Mouse (Mus musculus) liver, embryonic 14.5 days (tissue): ENCODE measurements around the gene Snph. TPM values are rescaled to one million over a fixed set of nuclear protein-coding genes. Genes with fewer than 3 reads are reported as not detected.
A peak's percentile ranks its signal among the peaks of the same experiment; 100 is the strongest.

ENCODE experiments used
- ATAC-seq: fragments of 200-750 bp; cut with Nextera tagmentation; 2 replicates; pipeline ENCODE4 v1.8.0; 2017; ENCODE audit warnings: moderate number of reproducible peaks, mild to moderate bottlenecking, moderate library complexity; ENCODE audit not compliant: insufficient read depth
- DNase-seq, 3 experiments: peaks; one replicate each; pipeline ENCODE4 v3.0.0-alpha.2; 2012 to 2013; ENCODE audit warnings: low read depth in 3 of 3, low spot score in 3 of 3
- H3K27ac ChIP-seq: fragments of 300-500 bp; sonication (generic); 2 replicates; pipeline ENCODE4 v1.5.1; 2014; ENCODE audit warnings: moderate library complexity, mild to moderate bottlenecking, control low read depth, inconsistent platforms
- H3K27me3 ChIP-seq: fragments of 300-500 bp; sonication (generic); 2 replicates; pipeline ENCODE4 v1.6.1; 2014; ENCODE audit warnings: mild to moderate bottlenecking, low read length, moderate library complexity; ENCODE audit not compliant: control insufficient read depth, insufficient read depth
- H3K36me3 ChIP-seq: fragments of 300-500 bp; sonication (generic); replicated peaks from 2 replicates; pipeline ENCODE4 v1.6.1; 2014; ENCODE audit warnings: low read depth; ENCODE audit not compliant: control insufficient read depth, insufficient read depth
- H3K4me1 ChIP-seq, 2 experiments: fragments of 200-500 bp in 1 of 2; fragments of 300-500 bp in 1 of 2; sonication (generic) in 1 of 2; replicated peaks; 2 replicates each; pipeline ENCODE4 v1.6.1; 2012 to 2014; ENCODE audit warnings: antibody characterized with exemption in 1 of 2, inconsistent platforms in 1 of 2, low read length in 1 of 2; ENCODE audit not compliant: control insufficient read depth in 2 of 2, insufficient read depth in 2 of 2
- H3K4me2 ChIP-seq: fragments of 300-500 bp; sonication (generic); 2 replicates; pipeline ENCODE4 v1.6.1; 2014; ENCODE audit warnings: low read depth, mild to moderate bottlenecking, control low read depth, moderate library complexity
- H3K4me3 ChIP-seq, 2 experiments: fragments of 200-500 bp in 1 of 2; fragments of 300-500 bp in 1 of 2; sonication (generic) in 1 of 2; 2 replicates each; pipeline ENCODE4 v1.5.1; 2012 to 2014; ENCODE audit warnings: low read depth in 2 of 2, low read length in 2 of 2, mild to moderate bottlenecking in 2 of 2, control low read depth in 1 of 2, inconsistent platforms in 1 of 2, moderate library complexity in 1 of 2; ENCODE audit not compliant: insufficient read depth in 1 of 2
- H3K9ac ChIP-seq: fragments of 300-500 bp; sonication (generic); replicated peaks from 2 replicates; pipeline ENCODE4 v1.6.1; 2014; ENCODE audit warnings: mild to moderate bottlenecking, control low read depth, moderate library complexity
- H3K9me3 ChIP-seq: fragments of 300-500 bp; sonication (generic); 2 replicates; pipeline ENCODE4 v1.6.1; 2016; ENCODE audit warnings: low read length, mixed read lengths; ENCODE audit not compliant: control insufficient read depth
- CTCF ChIP-seq: IDR thresholded peaks from 2 replicates; pipeline ENCODE4 v1.5.1; 2016; ENCODE audit warnings: antibody characterized with exemption, low read depth, control low read depth
- EP300 ChIP-seq: IDR thresholded peaks from 2 replicates; pipeline ENCODE4 v1.6.1; 2016; ENCODE audit warnings: antibody characterized with exemption, low read depth
- WGBS: fragments of 180-500 bp; shearing (Covaris S2); extraction: QIAGEN DNeasy Blood & Tissue Kit; methylation state at CpG from one replicate; pipeline ENCODE4 v1.1.7; 2014; ENCODE audit not compliant: insufficient replicate concordance; 5-methylcytosine and 5-hydroxymethylcytosine counted together
- polyA plus RNA-seq, 2 experiments: library from polyadenylated mRNA; depleted of rRNA in 1 of 2; stranded (reverse) in 1 of 2; unstranded in 1 of 2; fragments of >200 nt; fragmentation: Nextera tagmentation in 1 of 2; extraction: Ambion mirVana in 1 of 2; gene quantifications; 2 replicates each; pipeline versions ENCODE4 v1.2.1 to v1.2.3; 2012 to 2014

The Snph gene
- polyA plus RNA-seq, 2 experiments = 0.01 TPM; not detected in 1

- Histone ChIP-seq H3K4me1 (peaks cover 10 to 25% of the 10 kb centered on the region in 2 experiments), H3K9me3 (no peaks in the 10 kb centered on the region), H3K27me3 (no peaks in the 10 kb centered on the region), H3K36me3 (peaks cover 3% of the 10 kb centered on the region), H3K27ac (no peak overlapping the region), H3K4me2 (peak overlapping the region; percentile 31), H3K9ac (no peak overlapping the region), H3K4me3 (no peak overlapping the region)
- ATAC-seq = no peak
- no peak for DNase-seq
- WGBS = 62% methylated on average over 6 of the region's 6 CpGs
- TF ChIP-seq CTCF (no peak), EP300 (no peak)
These were observed 87.7 kb downstream of the Snph start for GRCm38 (mm10) chr2:151544673-151545072.

DNA sequence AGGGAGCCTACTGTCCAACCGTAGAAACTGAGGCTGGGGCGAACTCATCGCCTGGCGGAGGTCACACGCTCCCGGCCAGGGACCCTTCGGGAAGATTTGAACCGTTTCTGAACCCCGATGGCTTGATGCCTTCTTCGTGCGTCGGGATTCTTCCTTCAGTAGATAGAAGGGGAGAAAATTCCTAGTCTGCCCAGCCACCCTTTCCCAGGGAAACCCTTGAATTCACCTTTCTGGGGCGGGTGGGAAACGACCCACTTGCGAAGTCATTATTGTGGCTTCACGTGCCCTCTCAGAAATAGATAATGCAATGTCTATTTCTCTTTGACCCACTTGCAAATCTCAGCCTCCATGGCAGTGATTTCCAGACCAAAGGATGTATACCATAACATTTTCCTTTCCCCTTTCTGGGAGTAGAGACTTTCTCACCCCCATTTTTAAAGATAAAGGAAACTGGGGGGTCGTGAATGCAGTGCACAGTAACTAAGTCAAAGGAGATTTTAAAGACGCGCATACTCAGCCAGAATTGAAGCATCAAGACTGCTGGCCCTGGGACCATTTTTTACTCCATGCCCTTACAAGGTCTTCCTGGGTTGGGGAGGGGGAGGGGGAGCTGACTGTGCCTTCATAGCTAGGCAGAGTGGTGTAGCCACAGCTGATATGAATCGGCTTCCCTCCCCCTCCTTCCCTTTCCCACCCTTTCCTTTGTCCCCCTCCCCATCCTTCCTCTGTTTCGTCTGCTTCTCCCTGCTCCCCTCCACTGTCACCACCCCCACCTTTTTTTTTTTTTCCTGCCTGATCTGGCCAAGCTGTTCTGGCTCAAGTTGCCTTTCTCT lies 89.1 kb downstream of the Snph start:
- Histone ChIP-seq H3K9ac (peak overlapping the region; percentile 79), H3K4me1 (peaks cover 10 to 25% of the 10 kb centered on the region in 2 experiments), H3K4me2 (peak overlapping the region; percentile 79), H3K27ac (peak overlapping the region; percentile 28; the same call in 1 of the 2 replicates), H3K9me3 (no peaks in the 10 kb centered on the region), H3K36me3 (peaks cover 3% of the 10 kb centered on the region; the same call in 1 of the 2 replicates), H3K27me3 (no peaks in the 10 kb centered on the region), H3K4me3 (peak overlapping the region; percentile 66 to 82)
- TF ChIP-seq CTCF = no peak
- TF ChIP-seq EP300 = no peak
- ATAC-seq (no peak), DNase-seq (no peak)
- 2% methylated on average over 21 of the region's 21 CpGs for WGBS

DNA sequence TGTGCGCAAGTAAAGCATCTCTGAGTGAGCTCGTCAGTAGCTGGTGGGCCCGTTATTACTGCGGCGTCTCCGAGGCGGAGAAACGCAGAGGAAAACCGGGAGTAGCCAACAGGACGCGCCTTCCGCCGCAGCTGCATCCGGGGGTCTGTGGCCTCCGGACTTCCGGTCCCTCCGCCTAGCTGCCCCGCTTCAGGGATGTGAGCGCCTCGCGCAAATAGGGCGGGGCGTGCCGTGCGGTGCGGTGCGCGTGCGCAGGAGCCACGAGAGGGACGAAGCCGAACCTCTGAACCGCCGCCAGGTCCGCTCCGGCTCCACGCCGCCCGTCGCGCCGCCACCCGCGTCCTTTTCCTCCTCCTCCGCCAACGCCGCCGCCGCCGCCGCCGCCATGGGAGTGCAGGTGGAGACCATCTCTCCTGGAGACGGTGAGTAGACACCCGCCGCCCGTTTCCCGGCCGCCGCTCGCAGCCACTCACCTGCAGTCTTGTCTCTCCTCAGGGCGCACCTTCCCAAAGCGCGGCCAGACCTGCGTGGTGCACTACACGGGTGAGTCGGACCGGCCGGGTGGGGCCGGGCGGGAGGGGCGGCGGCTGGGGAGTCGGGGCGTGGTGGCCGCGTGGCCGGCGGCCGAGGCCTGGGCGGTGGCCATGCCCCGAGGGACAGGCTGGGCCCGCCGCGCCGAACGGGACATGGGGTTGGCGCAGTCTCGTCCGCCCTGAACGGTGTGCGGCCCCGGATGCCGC lies 89.9 kb downstream of the Snph start, which contains the start of gene Fkbp1a:
Fkbp1a (plus strand) TSS at position 161 of the 740 bp plus-strand sequence.
- Histone ChIP-seq H3K4me2 (peak within 1 kb of the TSS; percentile 79), H3K36me3 (peaks cover 3% of the 10 kb centered on the region; the same call in 1 of the 2 replicates), H3K4me1 (peaks cover 10 to 25% of the 10 kb centered on the region in 2 experiments), H3K9ac (peak within 1 kb of the TSS; percentile 79), H3K9me3 (no peaks in the 10 kb centered on the region), H3K27me3 (no peaks in the 10 kb centered on the region), H3K4me3 (peak within 1 kb of the TSS; percentile 66 to 82), H3K27ac (peak within 1 kb of the TSS; percentile 48)
- TF ChIP-seq CTCF = 0 out of 2 replicates have a peak, but pooled peaks have one; percentile 14
- TF ChIP-seq EP300 = no peak
- WGBS = under 1% methylated on average over 69 of the region's 93 CpGs
- peak; percentile 95 for ATAC-seq
- peak; percentile 76 to 81 (median 79) for DNase-seq

Other genes with a start within 250 kb of the Snph start
- gene 4921509C19Rik, start 156.4 kb downstream of the Snph start, polyA plus RNA-seq (2012; rRNA removed) = not detected in 2 replicates
- not detected in 2 replicates for gene 4921509C19Rik, start 156.4 kb downstream of the Snph start, polyA plus RNA-seq (2014; fragmentation: Nextera tagmentation; extraction: Ambion mirVana)
- 37.1 and 53.2 TPM in 2 replicates for gene Nsfl1c, start 138.4 kb downstream of the Snph start, polyA plus RNA-seq (2012; rRNA removed)
- gene Nsfl1c, start 138.4 kb downstream of the Snph start, polyA plus RNA-seq (2014; fragmentation: Nextera tagmentation; extraction: Ambion mirVana) = 64.6 and 67.2 TPM in 2 replicates
- gene Fkbp1a, start 90.1 kb downstream of the Snph start, polyA plus RNA-seq (2012; rRNA removed) = 30.5 and 36.5 TPM in 2 replicates
- 128 and 140 TPM in 2 replicates for gene Fkbp1a, start 90.1 kb downstream of the Snph start, polyA plus RNA-seq (2014; fragmentation: Nextera tagmentation; extraction: Ambion mirVana)
- gene Sdcbp2, start 60.0 kb downstream of the Snph start, polyA plus RNA-seq (2012; rRNA removed) = 0.22 and 0.29 TPM in 2 replicates
- gene Sdcbp2, start 60.0 kb downstream of the Snph start, polyA plus RNA-seq (2014; fragmentation: Nextera tagmentation; extraction: Ambion mirVana) = 0.06 and 0.13 TPM in 2 replicates
- gene Rad21l, start 35.9 kb upstream of the Snph start, polyA plus RNA-seq (2012; rRNA removed) = not detected in 2 replicates
- not detected in 2 replicates for gene Rad21l, start 35.9 kb upstream of the Snph start, polyA plus RNA-seq (2014; fragmentation: Nextera tagmentation; extraction: Ambion mirVana)
- 0.02 TPM in 1 of 2 replicates, not detected in the other for gene Tmem74b, start 69.4 kb upstream of the Snph start, polyA plus RNA-seq (2012; rRNA removed)
- 0.06 TPM in 1 of 2 replicates, not detected in the other for gene Tmem74b, start 69.4 kb upstream of the Snph start, polyA plus RNA-seq (2014; fragmentation: Nextera tagmentation; extraction: Ambion mirVana)
- gene Psmf1, start 111.6 kb upstream of the Snph start, polyA plus RNA-seq (2012; rRNA removed) = 23.9 and 27.4 TPM in 2 replicates
- 46.2 and 51.4 TPM in 2 replicates for gene Psmf1, start 111.6 kb upstream of the Snph start, polyA plus RNA-seq (2014; fragmentation: Nextera tagmentation; extraction: Ambion mirVana)
- gene Rspo4, start 210.3 kb upstream of the Snph start, polyA plus RNA-seq (2012; rRNA removed) = not detected in 2 replicates
- gene Rspo4, start 210.3 kb upstream of the Snph start, polyA plus RNA-seq (2014; fragmentation: Nextera tagmentation; extraction: Ambion mirVana) = not detected in 2 replicates